Mouse (Mus musculus) small intestine, adult 2 months (tissue): Measurements from ENCODE around the gene Rad9a.

Experiments
- CTCF ChIP-seq: fragments of 200-500 bp; IDR thresholded peaks from 2 replicates; pipeline ENCODE4 v1.5.1; 2012; ENCODE audit warnings: low read depth, mild to moderate bottlenecking, control low read depth, inconsistent platforms, low read length, moderate library complexity, mixed read lengths; ENCODE audit not compliant: insufficient replicate concordance, insufficient read length; ENCODE audit errors: extremely low read depth
- POLR2A ChIP-seq: fragments of 200-500 bp; IDR thresholded peaks from 2 replicates; pipeline ENCODE4 v1.6.1; 2012; ENCODE audit warnings: low read depth, mild to moderate bottlenecking, control low read depth, inconsistent platforms, low read length, moderate library complexity

GRCm38 (mm10) chr19:4151488-4151860 lies 50.0 kb downstream of the Rad9a start:
- TF ChIP-seq POLR2A: no peak
- TF ChIP-seq CTCF: no peak
